Mouse (Mus musculus) lung, embryonic 14.5 days (tissue): ENCODE results near the gene Izumo1. TPM values are rescaled to one million over a fixed set of nuclear protein-coding genes. Genes with fewer than 3 reads are reported as not detected.

ENCODE experiments used
- ATAC-seq: fragments of 200-750 bp; cut with Nextera tagmentation; 2 replicates; pipeline ENCODE4 v1.8.0; 2017; ENCODE audit warnings: mild to moderate bottlenecking, moderate TSS enrichment, moderate library complexity; ENCODE audit not compliant: insufficient read depth
- DNase-seq: peaks from one replicate; pipeline ENCODE4 v3.0.0-alpha.2; 2015
- H3K27ac ChIP-seq: fragments of 300-500 bp; sonication (generic); 2 replicates; pipeline ENCODE4 v1.5.1; 2014; ENCODE audit warnings: low read depth, mild to moderate bottlenecking, moderate library complexity
- H3K27me3 ChIP-seq: fragments of 300-500 bp; sonication (generic); 2 replicates; pipeline ENCODE4 v1.6.1; 2014; ENCODE audit warnings: low read length, control low read depth; ENCODE audit not compliant: insufficient read depth
- H3K36me3 ChIP-seq: fragments of 300-500 bp; sonication (generic); 2 replicates; pipeline ENCODE4 v1.6.1; 2014; ENCODE audit warnings: control low read depth; ENCODE audit not compliant: insufficient read depth
- H3K4me1 ChIP-seq: fragments of 300-500 bp; sonication (generic); 2 replicates; pipeline ENCODE4 v1.6.1; 2014; ENCODE audit warnings: antibody characterized with exemption, control low read depth; ENCODE audit not compliant: insufficient read depth
- H3K4me2 ChIP-seq: fragments of 300-500 bp; sonication (generic); 2 replicates; pipeline ENCODE4 v1.6.1; 2014; ENCODE audit warnings: mild to moderate bottlenecking
- H3K4me3 ChIP-seq: fragments of 300-500 bp; sonication (generic); 2 replicates; pipeline ENCODE4 v1.5.1; 2014; ENCODE audit warnings: low read depth, low read length
- H3K9ac ChIP-seq: fragments of 300-500 bp; sonication (generic); 2 replicates; pipeline ENCODE4 v1.6.1; 2014
- H3K9me3 ChIP-seq: fragments of 300-500 bp; sonication (generic); 2 replicates; pipeline ENCODE4 v1.6.1; 2016; ENCODE audit warnings: low read depth, low read length, control low read depth
- CTCF ChIP-seq: IDR thresholded peaks from 2 replicates; pipeline ENCODE4 v1.5.1; 2016; ENCODE audit warnings: antibody characterized with exemption, low read depth
- WGBS: fragments of 180-500 bp; shearing (Covaris S2); extraction: QIAGEN DNeasy Blood & Tissue Kit; methylation state at CpG from one replicate; pipeline ENCODE4 v1.1.7; 2014; 5-methylcytosine and 5-hydroxymethylcytosine counted together
- polyA plus RNA-seq: library from polyadenylated mRNA; unstranded; fragments of >200 nt; fragmentation: Nextera tagmentation; extraction: Ambion mirVana; gene quantifications from 2 replicates; pipeline ENCODE4 v1.2.1, GENCODE M21; 2014

Izumo1 gene
- polyA plus RNA-seq, 1 experiment from 2014 or later = 0.28 TPM

GRCm38 (mm10) chr7:45589173-45589572, 32.4 kb upstream of the Izumo1 start:
- H3K27ac ChIP-seq = no peak overlapping the region
- ATAC-seq = peak; percentile 98
- peak; percentile 91 for TF ChIP-seq CTCF
- H3K9ac ChIP-seq = peak overlapping the region; percentile 23; the same call in 1 of the 2 replicates
- H3K4me3 ChIP-seq = peak overlapping the region; percentile 26
- DNase-seq = peak; percentile 97
- no peaks in the 10 kb centered on the region for H3K4me1 ChIP-seq
- H3K27me3 ChIP-seq = no peaks in the 10 kb centered on the region
- 3% methylated on average over 19 of the region's 19 CpGs for WGBS
- no peaks in the 10 kb centered on the region for H3K9me3 ChIP-seq
- H3K36me3 ChIP-seq = peaks cover 27% of the 10 kb centered on the region; the same call in 1 of the 2 replicates
- H3K4me2 ChIP-seq = peak overlapping the region; percentile 58

- no peak for ATAC-seq
- no peak overlapping the region for H3K9ac ChIP-seq
- peaks cover 23% of the 10 kb centered on the region; the same call in 1 of the 2 replicates for H3K36me3 ChIP-seq
- no peak overlapping the region for H3K4me2 ChIP-seq
- WGBS = 95% methylated on average over 5 of the region's 5 CpGs
- no peak for TF ChIP-seq CTCF
- no peaks in the 10 kb centered on the region for H3K9me3 ChIP-seq
- DNase-seq = no peak
- H3K27ac ChIP-seq = no peak overlapping the region
- no peak overlapping the region for H3K4me3 ChIP-seq
- H3K27me3 ChIP-seq = no peaks in the 10 kb centered on the region
- no peaks in the 10 kb centered on the region for H3K4me1 ChIP-seq
Observed at GRCm38 (mm10) chr7:45589898-45590297, 31.7 kb upstream of the Izumo1 start.

GRCm38 (mm10) chr7:45590874-45591273, 30.7 kb upstream of the Izumo1 start:
- Histone ChIP-seq H3K27me3 (no peaks in the 10 kb centered on the region), H3K4me1 (no peaks in the 10 kb centered on the region), H3K9me3 (no peaks in the 10 kb centered on the region), H3K9ac (no peak overlapping the region), H3K4me2 (no peak overlapping the region), H3K4me3 (no peak overlapping the region), H3K27ac (no peak overlapping the region), H3K36me3 (peaks cover 15% of the 10 kb centered on the region; the same call in 1 of the 2 replicates)
- peak; percentile 52 for DNase-seq
- TF ChIP-seq CTCF = peak; percentile 42; the same call in 1 of the 2 replicates
- 62% methylated on average over 3 of the region's 3 CpGs for WGBS
- ATAC-seq = no peak

GRCm38 (mm10) chr7:45591880-45592279, 29.7 kb upstream of the Izumo1 start:
- Histone ChIP-seq H3K4me3 (no peak overlapping the region), H3K36me3 (peaks cover 12% of the 10 kb centered on the region; the same call in 1 of the 2 replicates), H3K27ac (no peak overlapping the region), H3K9me3 (no peaks in the 10 kb centered on the region), H3K4me2 (no peak overlapping the region), H3K27me3 (no peaks in the 10 kb centered on the region), H3K4me1 (no peaks in the 10 kb centered on the region), H3K9ac (no peak overlapping the region)
- ATAC-seq = no peak
- no peak for TF ChIP-seq CTCF
- DNase-seq = no peak
- 70% methylated on average over 7 of the region's 7 CpGs for WGBS

GRCm38 (mm10) chr7:45593118-45593815, 28.3 kb upstream of the Izumo1 start:
- Histone ChIP-seq H3K27me3 (no peaks in the 10 kb centered on the region), H3K4me1 (no peaks in the 10 kb centered on the region), H3K9ac (no peak overlapping the region), H3K9me3 (no peaks in the 10 kb centered on the region), H3K4me3 (no peak overlapping the region), H3K4me2 (no peak overlapping the region), H3K27ac (no peak overlapping the region), H3K36me3 (peaks cover under 1% of the 10 kb centered on the region; the same call in 1 of the 2 replicates)
- TF ChIP-seq CTCF = peak; percentile 92
- WGBS = 17% methylated on average over 10 of the region's 10 CpGs
- DNase-seq = peak; percentile 78
- ATAC-seq = no peak

- Histone ChIP-seq H3K36me3 (no peaks in the 10 kb centered on the region), H3K4me3 (no peak overlapping the region)
Observed at GRCm38 (mm10) chr7:45595176-45595575, 26.4 kb upstream of the Izumo1 start.

GRCm38 (mm10) chr7:45596107-45596506, 25.5 kb upstream of the Izumo1 start:
- WGBS = 53% methylated on average over 1 of the region's 1 CpGs
- no peak for ATAC-seq

More at GRCm38 (mm10) chr7:45595176-45595575, 26.4 kb upstream of the Izumo1 start:
- 70% methylated on average over 4 of the region's 4 CpGs for WGBS
- Histone ChIP-seq H3K9me3 (no peaks in the 10 kb centered on the region), H3K4me1 (no peaks in the 10 kb centered on the region), H3K9ac (no peak overlapping the region), H3K4me2 (no peak overlapping the region), H3K27ac (no peak overlapping the region), H3K27me3 (no peaks in the 10 kb centered on the region)
- DNase-seq (no peak), ATAC-seq (no peak)
- no peak for TF ChIP-seq CTCF

More at GRCm38 (mm10) chr7:45596107-45596506, 25.5 kb upstream of the Izumo1 start:
- Histone ChIP-seq H3K27me3 (no peaks in the 10 kb centered on the region), H3K4me1 (no peaks in the 10 kb centered on the region), H3K9ac (no peak overlapping the region), H3K4me2 (no peak overlapping the region), H3K36me3 (no peaks in the 10 kb centered on the region), H3K9me3 (no peaks in the 10 kb centered on the region), H3K4me3 (no peak overlapping the region), H3K27ac (no peak overlapping the region)
- no peak for DNase-seq
- no peak for TF ChIP-seq CTCF
